Mouse (Mus musculus) hindbrain, embryonic 10.5 days (tissue): ENCODE data around the gene Ebpl. TPM values are rescaled to one million over a fixed set of nuclear protein-coding genes. Genes with fewer than 3 reads are reported as not detected.

Experiments used
- DNase-seq: peaks from one replicate; pipeline ENCODE4 v3.0.0-alpha.2; 2017; ENCODE audit warnings: low spot score
- H3K27ac ChIP-seq: fragments of 300-500 bp; sonication (generic); 2 replicates; pipeline ENCODE4 v1.5.1; 2016; ENCODE audit warnings: mild to moderate bottlenecking, moderate library complexity
- H3K27me3 ChIP-seq: fragments of 300-500 bp; sonication (generic); 2 replicates; pipeline ENCODE4 v1.6.1; 2016; ENCODE audit warnings: mild to moderate bottlenecking; ENCODE audit not compliant: poor library complexity, insufficient read depth, severe bottlenecking
- H3K36me3 ChIP-seq: fragments of 300-500 bp; sonication (generic); 2 replicates; pipeline ENCODE4 v1.6.1; 2016; ENCODE audit warnings: mild to moderate bottlenecking, moderate library complexity
- H3K4me1 ChIP-seq: fragments of 300-500 bp; sonication (generic); replicated peaks from 2 replicates; pipeline ENCODE4 v1.6.1; 2016; ENCODE audit warnings: mild to moderate bottlenecking
- H3K4me3 ChIP-seq: fragments of 300-500 bp; sonication (generic); 2 replicates; pipeline ENCODE4 v1.5.1; 2016; ENCODE audit warnings: mild to moderate bottlenecking, moderate library complexity
- H3K9me3 ChIP-seq: fragments of 300-500 bp; sonication (generic); 2 replicates; pipeline ENCODE4 v1.6.1; 2016; ENCODE audit warnings: mild to moderate bottlenecking, moderate library complexity
- WGBS: fragments of 180-500 bp; shearing (Covaris S2); methylation state at CpG from one replicate; pipeline ENCODE4 v1.1.7; 2016; 5-methylcytosine and 5-hydroxymethylcytosine counted together
- polyA plus RNA-seq: library from polyadenylated mRNA; unstranded; fragments of >200 nt; fragmentation: Nextera tagmentation; extraction: Ambion mirVana; gene quantifications from 2 replicates; pipeline ENCODE4 v1.2.1, GENCODE M21; 2016

The Ebpl gene
- polyA plus RNA-seq, result 10.4 and 11.3 TPM in 2 replicates

GRCm38 (mm10) chr14:61360131-61360980 is at the start of gene Ebpl:
Gene Ebpl, minus strand, starts transcription at chr14:61360439.
- Histone ChIP-seq H3K9me3 (no peaks in the 10 kb centered on the region), H3K27me3 (no peaks in the 10 kb centered on the region), H3K4me1 (peaks cover 10% of the 10 kb centered on the region), H3K27ac (peak within 1 kb of the TSS; percentile 92), H3K4me3 (peak within 1 kb of the TSS; percentile 72), H3K36me3 (0 out of 2 replicates have a peak, but pooled peaks cover 12% of the 10 kb centered on the region)
- DNase-seq, result peak; percentile 90
- under 1% methylated on average over 40 of the region's 40 CpGs for WGBS

DNA sequence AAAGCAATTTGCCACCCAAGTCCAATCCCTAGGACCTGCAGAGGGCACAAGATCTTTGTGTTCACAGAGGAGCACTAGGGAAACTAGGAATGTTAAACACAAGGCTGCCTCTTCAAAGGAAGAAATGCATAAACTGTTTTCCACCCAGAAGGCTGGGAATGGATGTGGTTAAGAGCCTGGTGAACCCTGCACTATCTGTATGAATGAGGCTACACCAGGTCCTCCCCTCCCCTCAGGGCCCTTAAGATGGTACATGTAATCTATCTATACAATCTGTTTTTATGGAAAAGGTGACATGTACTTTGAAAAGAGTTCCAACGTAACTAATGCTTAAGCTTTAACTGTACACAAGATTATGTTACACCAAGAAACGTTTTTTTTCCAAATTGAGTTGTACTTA is 49.8 kb upstream of the Ebpl start:
- 76% methylated on average over 2 of the region's 2 CpGs for WGBS
- Histone ChIP-seq H3K4me3 (no peak overlapping the region), H3K9me3 (no peaks in the 10 kb centered on the region), H3K27ac (no peak overlapping the region), H3K36me3 (no peaks in the 10 kb centered on the region), H3K4me1 (peaks cover 6% of the 10 kb centered on the region; the same call in 1 of the 2 replicates), H3K27me3 (no peaks in the 10 kb centered on the region)
- no peak for DNase-seq

- Histone ChIP-seq H3K27ac (no peak overlapping the region), H3K4me1 (no peaks in the 10 kb centered on the region), H3K36me3 (peaks cover 4% of the 10 kb centered on the region), H3K27me3 (no peaks in the 10 kb centered on the region), H3K9me3 (no peaks in the 10 kb centered on the region), H3K4me3 (no peak overlapping the region)
- 95% methylated on average over 3 of the region's 3 CpGs for WGBS
- no peak for DNase-seq
Observed at GRCm38 (mm10) chr14:61407055-61407454, 46.8 kb upstream of the Ebpl start.

- H3K27ac ChIP-seq, result no peak overlapping the region
- no peaks in the 10 kb centered on the region for H3K4me1 ChIP-seq
- no peaks in the 10 kb centered on the region for H3K27me3 ChIP-seq
- no peaks in the 10 kb centered on the region for H3K9me3 ChIP-seq
- H3K4me3 ChIP-seq, result no peak overlapping the region
- peaks cover 17% of the 10 kb centered on the region for H3K36me3 ChIP-seq
- no peak for DNase-seq
Observed at GRCm38 (mm10) chr14:61405761-61406160, 45.5 kb upstream of the Ebpl start.

- H3K36me3 ChIP-seq, result peaks cover 24% of the 10 kb centered on the region
- no peaks in the 10 kb centered on the region for H3K9me3 ChIP-seq
- H3K4me3 ChIP-seq, result no peak overlapping the region
- DNase-seq, result peak; percentile 31
- no peak overlapping the region for H3K27ac ChIP-seq
- 76% methylated on average over 3 of the region's 3 CpGs for WGBS
- H3K4me1 ChIP-seq, result no peaks in the 10 kb centered on the region
- no peaks in the 10 kb centered on the region for H3K27me3 ChIP-seq
Observed at GRCm38 (mm10) chr14:61404941-61405340, 44.7 kb upstream of the Ebpl start.

DNA sequence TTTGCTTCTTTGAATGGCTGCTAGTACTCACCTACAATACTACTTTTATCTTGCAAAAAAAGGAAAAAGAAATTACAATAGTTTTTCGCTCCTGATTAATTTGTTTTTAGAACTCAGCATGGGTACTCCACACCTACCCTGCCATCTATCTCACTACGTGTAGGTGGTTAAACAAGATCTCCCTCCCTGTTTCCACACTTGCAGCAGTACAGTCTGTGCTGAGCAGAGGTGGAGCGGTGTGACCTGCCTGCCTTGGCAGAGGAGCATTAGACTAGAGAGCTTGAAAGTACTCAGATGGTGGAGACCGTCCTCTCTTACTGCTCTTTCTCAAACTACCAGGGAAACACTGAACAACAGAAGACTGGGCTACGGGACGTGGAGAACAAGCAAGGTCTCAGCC is 34.5 kb upstream of the Ebpl start:
- no peaks in the 10 kb centered on the region for H3K27me3 ChIP-seq
- no peaks in the 10 kb centered on the region for H3K4me1 ChIP-seq
- H3K9me3 ChIP-seq, result no peaks in the 10 kb centered on the region
- H3K27ac ChIP-seq, result no peak overlapping the region
- no peak overlapping the region for H3K4me3 ChIP-seq
- peaks cover 60% of the 10 kb centered on the region for H3K36me3 ChIP-seq
- DNase-seq, result no peak
- WGBS, result 89% methylated on average over 6 of the region's 6 CpGs

DNA sequence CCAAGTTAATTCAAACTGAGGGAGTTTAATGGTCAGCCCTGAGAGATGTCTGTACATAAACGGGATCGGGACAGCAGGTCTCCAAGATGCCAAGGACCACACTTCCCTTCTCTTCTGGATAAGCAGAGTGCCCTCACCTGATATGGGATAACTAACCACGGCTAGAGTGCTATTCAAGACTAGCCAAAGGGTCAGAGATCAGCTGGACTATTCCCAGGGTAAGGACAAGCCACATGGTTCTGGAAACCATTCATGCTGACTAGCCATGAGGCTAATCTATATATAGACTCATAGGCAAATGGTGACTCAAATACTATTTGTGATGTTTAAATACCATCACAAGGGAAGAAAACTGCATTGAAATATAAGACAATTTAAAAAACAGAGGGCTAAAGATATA is 30.3 kb upstream of the Ebpl start:
- H3K27me3 ChIP-seq, result no peaks in the 10 kb centered on the region
- H3K27ac ChIP-seq, result no peak overlapping the region
- WGBS, result 84% methylated on average over 3 of the region's 3 CpGs
- no peak for DNase-seq
- H3K36me3 ChIP-seq, result peaks cover 65% of the 10 kb centered on the region
- H3K9me3 ChIP-seq, result no peaks in the 10 kb centered on the region
- no peak overlapping the region for H3K4me3 ChIP-seq
- no peaks in the 10 kb centered on the region for H3K4me1 ChIP-seq

DNA sequence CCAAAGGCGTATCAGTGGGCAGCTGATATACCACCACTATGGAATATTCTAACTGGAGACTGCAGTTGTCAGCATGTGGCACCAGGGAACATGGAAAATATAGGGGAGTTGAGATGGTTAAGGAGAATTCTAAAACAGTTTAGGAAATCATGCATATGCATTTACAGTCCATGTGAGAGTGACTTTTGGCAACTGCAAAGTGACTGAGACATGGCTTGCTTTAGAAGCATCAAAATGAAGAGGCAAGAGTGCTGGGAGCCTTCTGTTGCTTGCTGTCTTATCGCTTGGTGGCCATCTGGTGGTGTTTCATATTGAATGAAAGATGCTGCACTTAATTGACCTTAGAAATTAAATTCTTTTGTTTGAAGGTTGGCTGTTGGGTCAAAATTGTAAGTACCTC is 7.1 kb upstream of the Ebpl start:
- WGBS, result 88% methylated on average over 2 of the region's 2 CpGs
- Histone ChIP-seq H3K36me3 (peaks cover 55% of the 10 kb centered on the region), H3K4me1 (no peaks in the 10 kb centered on the region), H3K27ac (no peak overlapping the region), H3K4me3 (no peak overlapping the region), H3K27me3 (no peaks in the 10 kb centered on the region), H3K9me3 (no peaks in the 10 kb centered on the region)
- DNase-seq, result no peak

DNA sequence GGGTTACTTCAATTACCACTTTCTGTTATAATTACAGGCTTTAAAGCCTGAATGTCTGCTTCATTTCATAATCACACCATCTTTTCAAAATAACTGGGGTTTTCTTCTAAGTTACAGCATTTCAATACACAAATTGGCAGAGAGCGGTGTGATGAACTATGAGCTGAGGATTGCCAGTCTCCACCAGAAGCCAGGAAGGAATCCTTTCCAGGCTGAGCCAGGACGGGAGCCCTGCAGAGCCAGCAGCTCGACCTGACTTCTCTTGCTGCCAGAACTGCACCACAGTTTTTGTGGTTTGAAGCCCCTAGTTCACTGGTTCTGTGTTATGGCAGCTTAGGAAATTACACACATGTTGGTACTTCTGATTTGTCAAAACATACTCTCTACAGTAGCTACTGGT is 4.4 kb upstream of the Ebpl start:
- H3K9me3 ChIP-seq, result no peaks in the 10 kb centered on the region
- peaks cover 10% of the 10 kb centered on the region for H3K4me1 ChIP-seq
- WGBS, result 91% methylated on average over 3 of the region's 3 CpGs
- H3K4me3 ChIP-seq, result no peak overlapping the region
- no peak overlapping the region for H3K27ac ChIP-seq
- H3K27me3 ChIP-seq, result no peaks in the 10 kb centered on the region
- peaks cover 29% of the 10 kb centered on the region for H3K36me3 ChIP-seq
- no peak for DNase-seq

GRCm38 (mm10) chr14:61363734-61364133 is 3.5 kb upstream of the Ebpl start:
- H3K27ac ChIP-seq, result no peak overlapping the region
- no peaks in the 10 kb centered on the region for H3K27me3 ChIP-seq
- H3K36me3 ChIP-seq, result peaks cover 23% of the 10 kb centered on the region
- H3K9me3 ChIP-seq, result no peaks in the 10 kb centered on the region
- peaks cover 10% of the 10 kb centered on the region for H3K4me1 ChIP-seq
- H3K4me3 ChIP-seq, result no peak overlapping the region
- no peak for DNase-seq
- WGBS, result 93% methylated on average over 2 of the region's 2 CpGs

DNA sequence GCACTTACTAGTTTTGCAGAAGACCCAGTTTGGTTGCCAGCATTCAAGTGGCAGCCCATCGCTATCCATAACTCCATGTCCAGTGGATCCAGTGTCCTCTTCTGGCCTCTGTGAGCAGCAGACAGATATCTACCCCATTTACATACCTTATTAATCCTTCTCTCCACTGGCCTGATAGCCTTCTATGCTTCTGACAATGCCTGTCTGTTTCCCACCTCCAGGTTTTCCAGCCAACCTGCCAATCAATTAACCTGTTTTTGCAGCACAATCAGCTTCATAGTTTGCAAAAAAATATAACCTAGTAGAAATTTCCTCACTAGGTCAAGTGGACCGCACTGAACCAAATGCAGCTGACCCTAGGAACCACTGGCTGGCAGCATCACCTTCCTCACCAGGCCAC is 2.0 kb upstream of the Ebpl start:
- H3K27ac ChIP-seq, result no peak overlapping the region
- H3K9me3 ChIP-seq, result no peaks in the 10 kb centered on the region
- peaks cover 10% of the 10 kb centered on the region for H3K4me1 ChIP-seq
- H3K27me3 ChIP-seq, result no peaks in the 10 kb centered on the region
- H3K36me3 ChIP-seq, result peaks cover 19% of the 10 kb centered on the region
- 94% methylated on average over 2 of the region's 2 CpGs for WGBS
- no peak overlapping the region for H3K4me3 ChIP-seq
- no peak for DNase-seq

- Histone ChIP-seq H3K27me3 (no peaks in the 10 kb centered on the region), H3K4me1 (peaks cover 10% of the 10 kb centered on the region), H3K9me3 (no peaks in the 10 kb centered on the region), H3K4me3 (peak overlapping the region; percentile 72), H3K27ac (peak overlapping the region; percentile 92), H3K36me3 (0 out of 2 replicates have a peak, but pooled peaks cover 6% of the 10 kb centered on the region)
- no peak for DNase-seq
- WGBS, result 68% methylated on average over 3 of the region's 3 CpGs
Observed at GRCm38 (mm10) chr14:61360981-61361511, 807 bp upstream of the Ebpl start.
